Mouse (Mus musculus) adipose tissue, adult 10 weeks (tissue): Measurements from ENCODE around the gene Gm8677. TPM values are rescaled to one million over a fixed set of nuclear protein-coding genes. Genes with fewer than 3 reads are reported as not detected.

ENCODE experiments used
- polyA plus RNA-seq: library from polyadenylated mRNA; stranded (reverse); fragments of 350-450 nt; fragmentation: Illumina TruSeq; extraction: RNeasy Lipid Tissue Mini Kit (QIAGEN cat#74804); gene quantifications from one replicate; pipeline ENCODE4 v1.2.3, GENCODE M21; 2014; ENCODE audit warnings: low read depth, low replicate concordance

The Gm8677 gene
- not detected for polyA plus RNA-seq

GRCm38 (mm10) chr7:22534787-22535186, at the start of gene Gm8677:
TSS of gene Gm8677 (minus strand) at chr7:22534887.

DNA sequence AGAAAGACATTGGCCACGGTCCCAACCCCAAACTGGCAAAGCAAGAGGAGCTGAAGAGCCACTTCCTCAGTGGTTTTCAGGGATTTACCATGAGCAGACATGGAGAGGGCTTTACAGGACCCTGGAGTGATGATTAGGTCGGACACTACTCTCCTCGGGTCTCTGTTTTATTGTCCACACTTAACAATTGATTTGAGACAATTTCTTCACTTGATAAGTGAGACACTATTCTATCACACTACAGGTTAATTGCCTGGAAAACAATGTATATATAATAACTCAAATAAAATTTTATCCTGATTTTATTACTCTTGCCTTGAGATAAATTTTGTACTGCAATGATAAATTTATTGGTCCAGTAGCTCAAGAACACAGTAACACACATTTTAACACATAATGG, 30.6 kb upstream of the Gm8677 start, which contains the start of gene Gm4201:
TSS of gene Gm4201 (minus strand) at position 101 of the 400 bp plus-strand sequence.

DNA sequence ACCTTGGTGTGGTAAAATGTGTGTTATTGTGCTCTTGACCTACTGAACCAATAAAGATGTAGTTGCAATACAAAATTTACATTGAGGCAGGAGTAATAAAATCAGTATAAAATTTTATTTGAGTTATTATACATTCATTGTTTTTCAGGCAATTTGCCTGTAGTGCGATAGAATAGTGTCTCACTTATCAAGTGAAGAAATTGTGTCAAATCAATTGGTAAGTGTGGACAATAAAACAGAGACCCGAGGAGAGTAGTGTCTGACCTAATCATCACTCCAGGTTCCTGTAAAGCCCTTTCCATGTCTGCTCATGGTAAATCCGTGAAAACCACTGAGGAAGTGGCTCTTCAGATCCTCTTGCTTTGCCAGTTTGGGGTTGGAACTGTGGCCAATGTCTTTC, 12.0 kb downstream of the Gm8677 start, which contains the start of gene Vmn1r152:
TSS of gene Vmn1r152 (plus strand) at position 301 of the 400 bp plus-strand sequence.

GRCm38 (mm10) chr7:22499578-22499977, 35.1 kb downstream of the Gm8677 start, which contains the start of gene Vmn1r151:
TSS of gene Vmn1r151 (minus strand) at chr7:22499678.

Other genes with a start within 250 kb of the Gm8677 start
- gene Gm4187, start 205.2 kb downstream of the Gm8677 start, polyA plus RNA-seq = not detected
- gene Gm8660, start 163.8 kb downstream of the Gm8677 start, polyA plus RNA-seq = not detected
- not detected for gene Vmn1r148, start 121.3 kb downstream of the Gm8677 start, polyA plus RNA-seq
- not detected for gene Vmn1r149, start 96.7 kb downstream of the Gm8677 start, polyA plus RNA-seq
- gene Gm10665, start 70.8 kb downstream of the Gm8677 start, polyA plus RNA-seq = not detected
- not detected for gene Vmn1r151, start 35.2 kb downstream of the Gm8677 start, polyA plus RNA-seq
- gene Vmn1r152, start 11.9 kb downstream of the Gm8677 start, polyA plus RNA-seq = not detected
- not detected for gene Gm4201, start 30.5 kb upstream of the Gm8677 start, polyA plus RNA-seq
- not detected for gene Gm4565, start 53.2 kb upstream of the Gm8677 start, polyA plus RNA-seq
- gene Vmn1r155, start 123.1 kb upstream of the Gm8677 start, polyA plus RNA-seq = not detected
- gene Gm8693, start 157.4 kb upstream of the Gm8677 start, polyA plus RNA-seq = not detected
- gene Gm4567, start 184.8 kb upstream of the Gm8677 start, polyA plus RNA-seq = not detected
- not detected for gene Vmn1r157, start 226.8 kb upstream of the Gm8677 start, polyA plus RNA-seq